Comparison of ENCODE assay signal across 9 mouse cellular contexts in the genomic region with DNA sequence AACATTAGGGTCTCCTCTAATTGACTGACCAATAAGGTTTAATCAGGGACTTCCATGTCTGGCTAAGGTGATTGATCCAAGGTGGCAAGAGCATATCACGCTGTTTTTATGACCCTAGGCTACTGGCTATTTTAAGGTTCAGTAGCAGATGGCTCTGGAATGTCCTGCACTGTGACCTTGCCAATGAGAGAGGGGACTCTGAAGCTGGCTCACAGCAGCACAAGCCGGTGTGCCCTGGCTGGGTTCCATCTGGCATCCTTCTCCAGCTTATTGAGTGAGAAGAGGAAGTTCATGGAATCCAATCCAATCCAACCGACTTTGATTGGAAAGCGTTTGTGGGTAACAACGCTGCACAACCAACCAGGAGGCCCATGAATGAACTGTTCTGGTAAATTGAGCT. TPM values are rescaled to one million over a fixed set of nuclear protein-coding genes. Genes with fewer than 3 reads are reported as not detected.
A peak's percentile ranks its signal among the peaks of the same experiment; 100 is the strongest.
DNase-seq lines count a peak whose midpoint lies in the region.
"Had no signal": no experiment of that assay in that cellular context is flagged by ENCODE, and none has a peak within 500 bp of the region (broad histone marks: within the 10 kb centered on the region; RNA-seq: fewer than 3 reads in every experiment).

No protein-coding gene starts in this region.

- intact Hi-C loops in gastrocnemius, postnatal 14 days (cut with DNase I; ENCODE audit: low total_unique reads) = no loop called here
- intact Hi-C loops in heart, postnatal 36 days (cut with DNase I) = no loop called here

- peaks cover 8% of the 10 kb centered on the region; the same call in 1 of the 2 replicates for H3K4me1 ChIP-seq in embryonic facial prominence, embryonic 10.5 days

- DNase-seq in kidney, adult 8-10 months = peak; percentile 47 to 55
- DNase-seq in kidney, postnatal 10 days = no peak
- DNase-seq in cerebellum, postnatal 10 days = peak; percentile 94
- DNase-seq in gastrocnemius, postnatal 14 days = peak; percentile 40
- DNase-seq in heart, postnatal 36 days = peak; percentile 63 to 65
- DNase-seq in urinary bladder, postnatal 4 days (ENCODE audit: low spot score in 2 of 2) = no peak
- no peak for DNase-seq in urinary bladder, adult 2 months (ENCODE audit: low spot score)
- DNase-seq in embryonic facial prominence, embryonic 10.5 days (ENCODE audit: low spot score) = no peak

- 71% methylated on average over 5 of the region's 5 CpGs for WGBS in embryonic facial prominence, embryonic 10.5 days

- no peaks in the 10 kb centered on the region for H3K36me3 ChIP-seq in embryonic facial prominence, embryonic 10.5 days (replicated peaks)

- H3K9me3 ChIP-seq in embryonic facial prominence, embryonic 10.5 days = no peaks in the 10 kb centered on the region

- no peaks in the 10 kb centered on the region for H3K27me3 ChIP-seq in embryonic facial prominence, embryonic 10.5 days (replicated peaks; ENCODE audit: low read depth, poor library complexity, severe bottlenecking)

- H3K27ac ChIP-seq in embryonic facial prominence, embryonic 10.5 days (replicated peaks) = no peak overlapping the region

- H3K4me3 ChIP-seq in embryonic facial prominence, embryonic 10.5 days = no peak overlapping the region

RNA-seq across cellular contexts. Expression of a gene that starts 45.3 kb away (rescaled TPM):
- total RNA-seq in gastrocnemius, postnatal 14 days (2021) = 1 to 10 TPM in 1 of 2 experiments, under 1 TPM in 1; 0.64 to 2.4 TPM
- total RNA-seq in heart, postnatal 36 days (2021) = under 1 TPM; 0.19 to 0.33 TPM
- 3.3 and 4.7 TPM in 2 replicates for polyA plus RNA-seq in urinary bladder, adult 2 months (2012; rRNA removed)
- 5.2 and 6.4 TPM in 2 replicates for polyA plus RNA-seq in embryonic facial prominence, embryonic 10.5 days (2016; fragmentation: Nextera tagmentation; extraction: Ambion mirVana)
- total RNA-seq: common myeloid progenitor, adult 5-6 weeks had no signal

Comparison
In these comparisons a context has a peak if more than half of its experiments do, and no peak if none do; other contexts are left out.
1. DNase-seq: peak in kidney, adult 8-10 months (2 of 2), cerebellum, postnatal 10 days (2 of 2), gastrocnemius, postnatal 14 days (single experiment) and heart, postnatal 36 days (2 of 2); none in kidney, postnatal 10 days (single experiment), urinary bladder, postnatal 4 days (0 of 2), urinary bladder, adult 2 months (single experiment) and embryonic facial prominence, embryonic 10.5 days (single experiment).